Mouse (Mus musculus): ENCODE results near the gene Stxbp6. TPM values are rescaled to one million over a fixed set of nuclear protein-coding genes. Genes with fewer than 3 reads are reported as not detected.
A peak's percentile ranks its signal among the peaks of the same experiment; 100 is the strongest.

Stxbp6 gene
- total RNA-seq, 4 experiments from 2014 or later, result 4.6 to 12.1 (median 6.4) TPM

GRCm38 (mm10) chr12:44996274-44996673 is 78.2 kb downstream of the Stxbp6 start:
- DNase-seq (ENCODE audit: low spot score), result no peak

GRCm38 (mm10) chr12:44993391-44993790 is 81.1 kb downstream of the Stxbp6 start:
- DNase-seq (ENCODE audit: low spot score), result peak; percentile 49

GRCm38 (mm10) chr12:44992847-44993246 is 81.7 kb downstream of the Stxbp6 start:
- no peak for DNase-seq (ENCODE audit: low spot score)

GRCm38 (mm10) chr12:44990379-44990778 is 84.1 kb downstream of the Stxbp6 start:
- no peak for DNase-seq (ENCODE audit: low spot score)

- no peak for DNase-seq (ENCODE audit: low spot score)
Measured at GRCm38 (mm10) chr12:44989011-44989410, 85.5 kb downstream of the Stxbp6 start.

GRCm38 (mm10) chr12:44987762-44988161 is 86.7 kb downstream of the Stxbp6 start:
- no peak for DNase-seq (ENCODE audit: low spot score)

- no peak for DNase-seq (ENCODE audit: low spot score)
Measured at GRCm38 (mm10) chr12:44979316-44979848, 95.1 kb downstream of the Stxbp6 start.

- DNase-seq (ENCODE audit: low spot score), result peak; percentile 72
Measured at GRCm38 (mm10) chr12:44975266-44975665, 99.2 kb downstream of the Stxbp6 start.

- DNase-seq (ENCODE audit: low spot score), result no peak
Measured at GRCm38 (mm10) chr12:44971477-44971876, 103.0 kb downstream of the Stxbp6 start.

GRCm38 (mm10) chr12:44967448-44967847 is 107.1 kb downstream of the Stxbp6 start:
- no peak for DNase-seq (ENCODE audit: low spot score)

GRCm38 (mm10) chr12:44957474-44957873 is 117.0 kb downstream of the Stxbp6 start:
- no peak for DNase-seq (ENCODE audit: low spot score)

- DNase-seq (ENCODE audit: low spot score), result no peak
Measured at GRCm38 (mm10) chr12:44953121-44953520, 121.4 kb downstream of the Stxbp6 start.

GRCm38 (mm10) chr12:44952072-44952471 is 122.4 kb downstream of the Stxbp6 start:
- DNase-seq (ENCODE audit: low spot score), result no peak

- DNase-seq (ENCODE audit: low spot score), result no peak
Measured at GRCm38 (mm10) chr12:44950559-44950958, 124.0 kb downstream of the Stxbp6 start.

- DNase-seq (ENCODE audit: low spot score), result no peak
Measured at GRCm38 (mm10) chr12:44947823-44948222, 126.7 kb downstream of the Stxbp6 start.

- DNase-seq (ENCODE audit: low spot score), result no peak
Measured at GRCm38 (mm10) chr12:44940325-44940724, 134.2 kb downstream of the Stxbp6 start.

- no peak for DNase-seq (ENCODE audit: low spot score)
Measured at GRCm38 (mm10) chr12:44939106-44939505, 135.4 kb downstream of the Stxbp6 start.

GRCm38 (mm10) chr12:44932954-44933353 is 141.6 kb downstream of the Stxbp6 start:
- DNase-seq (ENCODE audit: low spot score), result no peak

- DNase-seq (ENCODE audit: low spot score), result no peak
Measured at GRCm38 (mm10) chr12:44931716-44932115, 142.8 kb downstream of the Stxbp6 start.

GRCm38 (mm10) chr12:44928456-44928855 is 146.1 kb downstream of the Stxbp6 start:
- DNase-seq (ENCODE audit: low spot score), result peak; percentile 66

GRCm38 (mm10) chr12:44925901-44926300 is 148.6 kb downstream of the Stxbp6 start:
- DNase-seq (ENCODE audit: low spot score), result no peak

- no peak for DNase-seq (ENCODE audit: low spot score)
Measured at GRCm38 (mm10) chr12:44923273-44923672, 151.2 kb downstream of the Stxbp6 start.

GRCm38 (mm10) chr12:44922241-44922640 is 152.3 kb downstream of the Stxbp6 start:
- DNase-seq (ENCODE audit: low spot score), result no peak

- DNase-seq (ENCODE audit: low spot score), result no peak
Measured at GRCm38 (mm10) chr12:44919613-44920012, 154.9 kb downstream of the Stxbp6 start.

All from heart, adult 8-10 months (tissue).